Mouse (Mus musculus) myocyte (in vitro differentiated cells): ENCODE data around the gene Crybg2. TPM values are rescaled to one million over a fixed set of nuclear protein-coding genes. Genes with fewer than 3 reads are reported as not detected.
A peak's percentile ranks its signal among the peaks of the same experiment; 100 is the strongest.

Source experiments
- H3K27me3 ChIP-seq: one replicate; pipeline ENCODE4 v1.6.1; 2011; ENCODE audit not compliant: control insufficient read depth, insufficient read depth, insufficient read length
- H3K36me3 ChIP-seq: one replicate; pipeline ENCODE4 v1.6.1; 2011; ENCODE audit not compliant: control insufficient read depth, insufficient read depth
- H3K4me2 ChIP-seq: one replicate; pipeline ENCODE4 v1.6.1; 2011; ENCODE audit warnings: low read depth, control low read depth
- H3K4me3 ChIP-seq: one replicate; pipeline ENCODE4 v1.5.1; 2011; ENCODE audit warnings: mild to moderate bottlenecking, control low read depth, moderate library complexity
- H3K79me2 ChIP-seq: one replicate; pipeline ENCODE4 v1.6.1; 2011; ENCODE audit not compliant: control insufficient read depth, insufficient read depth
- H3ac ChIP-seq: one replicate; pipeline ENCODE4 v1.6.1; 2011; ENCODE audit not compliant: control insufficient read depth, insufficient read length
- CEBPB ChIP-seq: IDR thresholded peaks from 2 replicates; pipeline ENCODE4 v1.6.1; 2011; ENCODE audit warnings: mild to moderate bottlenecking, moderate library complexity; ENCODE audit not compliant: poor library complexity, insufficient read depth, severe bottlenecking
- E2F4 ChIP-seq: IDR thresholded peaks from one replicate; pipeline ENCODE4 v1.6.1; 2011; ENCODE audit warnings: mild to moderate bottlenecking, control low read depth, moderate library complexity; ENCODE audit not compliant: insufficient read depth
- MAX ChIP-seq: IDR thresholded peaks from one replicate; pipeline ENCODE4 v1.6.1; 2011; ENCODE audit warnings: low read depth, mild to moderate bottlenecking, control low read depth
- MYOD1 ChIP-seq, 3 experiments: IDR thresholded peaks; one replicate each; pipeline ENCODE4 v1.6.1; 2011; ENCODE audit warnings: control low read depth in 2 of 3, low read depth in 2 of 3, mild to moderate bottlenecking in 2 of 3, moderate library complexity in 1 of 3; ENCODE audit not compliant: insufficient read length in 2 of 3, control insufficient read depth in 1 of 3
- MYOG ChIP-seq, 3 experiments: IDR thresholded peaks; one replicate each; pipeline ENCODE4 v1.6.1; 2011; ENCODE audit warnings: control low read depth in 2 of 3, low read depth in 2 of 3, mild to moderate bottlenecking in 2 of 3; ENCODE audit not compliant: insufficient read length in 2 of 3, control insufficient read depth in 1 of 3, insufficient read depth in 1 of 3
- POLR2A ChIP-seq: IDR thresholded peaks from one replicate; pipeline ENCODE4 v1.6.1; 2011; ENCODE audit warnings: low read depth, mild to moderate bottlenecking, control low read depth, moderate library complexity; ENCODE audit not compliant: insufficient read length
- POLR2AphosphoS2 ChIP-seq: IDR thresholded peaks from one replicate; pipeline ENCODE4 v1.6.1; 2011; ENCODE audit warnings: low read depth, control low read depth; ENCODE audit not compliant: insufficient read length
- REST ChIP-seq: IDR thresholded peaks from one replicate; pipeline ENCODE4 v1.6.1; 2011; ENCODE audit warnings: mild to moderate bottlenecking, control low read depth, moderate library complexity; ENCODE audit not compliant: insufficient read depth, insufficient read length
- SRF ChIP-seq: IDR thresholded peaks from one replicate; pipeline ENCODE4 v1.6.1; 2011; ENCODE audit warnings: low read depth; ENCODE audit not compliant: control insufficient read depth, insufficient read length
- TCF12 ChIP-seq: IDR thresholded peaks from one replicate; pipeline ENCODE4 v1.6.1; 2011; ENCODE audit warnings: mild to moderate bottlenecking, control low read depth; ENCODE audit not compliant: poor library complexity, insufficient read depth, severe bottlenecking
- TCF3 ChIP-seq: IDR thresholded peaks from one replicate; pipeline ENCODE4 v1.6.1; 2011; ENCODE audit warnings: low read depth, control low read depth; ENCODE audit not compliant: insufficient read length
- USF1 ChIP-seq: IDR thresholded peaks from one replicate; pipeline ENCODE4 v1.6.1; 2011; ENCODE audit warnings: low read depth, mild to moderate bottlenecking, control low read depth, moderate library complexity
- polyA plus RNA-seq: library from polyadenylated mRNA; unstranded; fragments of >200 nt; fragmentation: generic; extraction: Trizol; gene quantifications from one replicate; pipeline ENCODE4 v1.2.1, GENCODE M21; 2012; ENCODE audit warnings: missing spikeins

Crybg2 gene
- polyA plus RNA-seq, 1 experiment = 0.58 TPM

- Histone ChIP-seq H3K4me3 (no peak overlapping the region), H3K27me3 (no peaks in the 10 kb centered on the region), H3K79me2 (no peaks in the 10 kb centered on the region), H3K4me2 (no peak overlapping the region), H3K36me3 (no peaks in the 10 kb centered on the region), H3ac (no peak overlapping the region)
- TF ChIP-seq TCF3 (no peak), POLR2AphosphoS2 (no peak), USF1 (no peak), E2F4 (no peak), MYOG (IDR thresholded peaks at IDR 0.05; ENCODE audit: control insufficient read depth in 1 of 3, insufficient read depth in 1 of 3, insufficient read length in 2 of 3, low read depth in 2 of 3) (no peak), POLR2A (no peak), SRF (no peak)
These were observed 60.3 kb downstream of the Crybg2 start for GRCm38 (mm10) chr4:134120916-134121315.

GRCm38 (mm10) chr4:134121571-134121970 is 61.0 kb downstream of the Crybg2 start:
- no peak overlapping the region for H3K4me2 ChIP-seq
- H3K36me3 ChIP-seq = no peaks in the 10 kb centered on the region
- no peak overlapping the region for H3ac ChIP-seq
- TF ChIP-seq POLR2AphosphoS2 (no peak), MAX (no peak), POLR2A (no peak), REST (no peak), USF1 (no peak), CEBPB (no peak), MYOD1 (IDR thresholded peaks at IDR 0.05; ENCODE audit: control insufficient read depth in 1 of 3, insufficient read length in 2 of 3, low read depth in 2 of 3) (no peak), MYOG (IDR thresholded peaks at IDR 0.05; ENCODE audit: control insufficient read depth in 1 of 3, insufficient read depth in 1 of 3, insufficient read length in 2 of 3, low read depth in 2 of 3) (no peak), E2F4 (no peak), TCF12 (no peak), SRF (no peak), TCF3 (no peak)
- H3K4me3 ChIP-seq = no peak overlapping the region
- no peaks in the 10 kb centered on the region for H3K27me3 ChIP-seq
- H3K79me2 ChIP-seq = no peaks in the 10 kb centered on the region

- TF ChIP-seq POLR2AphosphoS2 = no peak
- TF ChIP-seq E2F4 = no peak
- TF ChIP-seq USF1 = no peak
- TF ChIP-seq SRF = no peak
- no peak for TF ChIP-seq POLR2A
- TF ChIP-seq MAX = no peak
- TF ChIP-seq MYOD1 (IDR thresholded peaks at IDR 0.05; ENCODE audit: control insufficient read depth in 1 of 3, insufficient read length in 2 of 3, low read depth in 2 of 3) = peak in 1 of 3 experiments; percentile 64
- peak; percentile 21 for TF ChIP-seq TCF3
- TF ChIP-seq MYOG (IDR thresholded peaks at IDR 0.05; ENCODE audit: control insufficient read depth in 1 of 3, insufficient read depth in 1 of 3, insufficient read length in 2 of 3, low read depth in 2 of 3) = peak in 1 of 3 experiments; percentile 56
- peak; percentile 61 for TF ChIP-seq TCF12
- TF ChIP-seq REST = no peak
- TF ChIP-seq CEBPB = no peak
- H3K4me2 ChIP-seq = no peak overlapping the region
- H3K36me3 ChIP-seq = no peaks in the 10 kb centered on the region
- no peaks in the 10 kb centered on the region for H3K27me3 ChIP-seq
- H3K79me2 ChIP-seq = peaks cover under 1% of the 10 kb centered on the region
- H3K4me3 ChIP-seq = no peak overlapping the region
- no peak overlapping the region for H3ac ChIP-seq
These were observed 61.7 kb downstream of the Crybg2 start for GRCm38 (mm10) chr4:134122281-134122680.

- no peaks in the 10 kb centered on the region for H3K27me3 ChIP-seq
- no peaks in the 10 kb centered on the region for H3K36me3 ChIP-seq
- TF ChIP-seq POLR2AphosphoS2 (no peak), MAX (no peak), MYOG (IDR thresholded peaks at IDR 0.05; ENCODE audit: control insufficient read depth in 1 of 3, insufficient read depth in 1 of 3, insufficient read length in 2 of 3, low read depth in 2 of 3) (no peak), POLR2A (no peak), E2F4 (no peak), MYOD1 (IDR thresholded peaks at IDR 0.05; ENCODE audit: control insufficient read depth in 1 of 3, insufficient read length in 2 of 3, low read depth in 2 of 3) (no peak), TCF3 (no peak), REST (no peak), TCF12 (no peak), USF1 (no peak), CEBPB (no peak), SRF (no peak)
- H3K4me2 ChIP-seq = no peak overlapping the region
- H3K4me3 ChIP-seq = no peak overlapping the region
- H3ac ChIP-seq = no peak overlapping the region
- peaks cover 9% of the 10 kb centered on the region for H3K79me2 ChIP-seq
These were observed 62.5 kb downstream of the Crybg2 start for GRCm38 (mm10) chr4:134123147-134123546.
